Mouse (Mus musculus) left cerebral cortex, adult 9 months (tissue): Measurements from ENCODE around the gene B3galnt1.
"Not testable (repeated sequence)": the region's sequence is repeated elsewhere in the genome, so short reads cannot be mapped to it uniquely, and the experiment has no call there.

Experiments
- DNase-seq, 2 experiments: peaks; one replicate each; pipeline ENCODE4 v3.0.0; 2022; ENCODE audit warnings: low spot score in 2 of 2

The B3galnt1 gene

DNA sequence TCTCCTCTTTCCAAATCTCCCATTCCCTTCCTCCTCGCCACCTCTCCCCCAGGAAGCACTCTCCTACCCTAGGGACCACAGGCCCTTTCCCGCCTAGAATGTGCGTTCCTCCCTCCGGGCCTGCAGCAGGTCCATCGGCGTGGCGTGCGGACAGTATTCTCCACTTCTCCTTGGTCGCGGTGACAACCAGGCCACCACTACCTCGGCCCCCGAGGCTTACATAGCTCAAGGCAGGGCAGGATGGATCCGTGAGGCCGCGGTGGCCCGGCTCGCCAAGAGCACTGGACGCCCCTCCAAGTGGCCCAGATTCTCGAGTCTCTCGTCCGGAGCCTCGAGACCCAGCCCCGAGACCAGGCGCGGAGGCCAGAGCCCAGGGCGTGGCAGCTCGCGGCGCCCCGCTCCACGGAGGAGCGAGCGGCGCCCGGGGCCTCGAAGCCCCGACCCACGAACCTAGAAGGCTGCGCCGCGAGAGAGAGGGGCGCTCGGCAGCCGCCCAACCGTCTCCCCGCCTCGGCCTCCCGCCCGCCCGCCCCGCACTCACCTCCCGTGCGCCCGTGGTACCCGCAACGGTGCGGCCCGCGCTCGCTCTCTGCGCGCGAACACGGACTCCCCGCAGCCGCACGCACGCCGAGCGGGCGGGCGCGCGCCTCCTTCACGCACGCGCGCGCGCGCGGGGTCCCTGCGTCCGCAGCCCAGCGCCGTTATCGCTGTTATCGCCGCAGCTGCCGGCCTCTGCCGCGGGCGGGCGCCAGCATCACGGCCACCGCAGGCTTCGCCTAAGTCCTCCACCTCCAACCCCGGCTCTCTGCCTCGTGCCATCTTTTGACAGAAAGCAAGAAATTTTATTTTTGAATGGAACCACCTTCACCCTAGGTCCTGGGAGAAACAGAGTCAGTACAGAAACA lies at the start of gene B3galnt1:
Gene B3galnt1, minus strand, starts transcription at position 700 of the 905 bp plus-strand sequence.
- DNase-seq, result peak in 1 of 2 experiments; percentile 64

DNA sequence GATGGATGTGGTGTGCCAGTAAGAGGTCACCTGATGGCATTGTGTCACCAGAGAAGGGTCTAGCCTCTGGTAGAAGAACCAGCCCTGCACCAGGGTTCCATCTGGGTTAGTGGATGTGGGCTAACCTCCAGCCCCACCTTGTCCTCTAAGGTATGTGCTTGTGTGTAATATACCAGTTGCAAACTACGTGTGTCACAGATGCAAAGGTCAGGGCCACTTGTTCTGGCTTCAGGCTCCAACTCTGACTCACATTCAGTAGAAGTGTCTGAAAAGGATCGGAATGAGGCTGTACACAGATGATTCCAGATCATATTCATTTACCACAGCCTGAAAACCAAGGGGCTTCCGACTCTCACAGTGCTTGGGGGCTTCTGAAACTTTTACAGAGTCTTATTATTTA lies 35.8 kb upstream of the B3galnt1 start:
- no peak for DNase-seq

DNA sequence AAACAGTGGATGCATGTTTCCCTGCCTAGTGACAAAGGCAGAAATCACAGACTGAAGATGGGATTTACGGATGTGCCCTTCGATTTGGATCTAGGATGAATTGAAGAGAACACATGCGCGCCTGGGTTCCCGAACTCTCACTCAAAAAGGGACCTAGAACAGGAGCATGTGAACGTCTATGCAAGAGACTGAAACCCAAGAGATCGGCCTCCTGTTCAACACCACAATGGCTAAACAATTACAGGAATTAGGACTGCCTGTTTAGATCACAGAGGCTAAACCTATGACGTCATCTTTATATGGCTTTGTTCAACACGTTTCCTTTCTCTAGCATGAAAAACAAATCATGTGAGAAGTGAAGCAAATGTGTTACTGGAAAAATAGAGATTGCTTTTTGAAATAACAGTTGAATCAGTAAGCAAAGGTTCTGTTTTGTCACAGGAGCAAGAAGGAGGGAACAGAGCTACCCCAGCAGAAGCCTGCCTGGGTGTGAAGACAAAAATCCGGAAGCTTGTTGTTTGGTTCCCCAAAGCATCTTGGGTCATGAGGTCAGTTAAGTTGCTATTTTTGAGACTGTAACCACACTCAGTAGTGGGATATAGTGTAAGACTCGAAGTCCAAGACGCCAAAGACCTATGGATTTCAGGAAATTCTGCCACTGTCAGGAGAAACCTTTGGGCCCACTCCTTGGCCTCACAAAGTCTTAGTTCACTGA lies 35.1 kb upstream of the B3galnt1 start:
- DNase-seq, result no peak

DNA sequence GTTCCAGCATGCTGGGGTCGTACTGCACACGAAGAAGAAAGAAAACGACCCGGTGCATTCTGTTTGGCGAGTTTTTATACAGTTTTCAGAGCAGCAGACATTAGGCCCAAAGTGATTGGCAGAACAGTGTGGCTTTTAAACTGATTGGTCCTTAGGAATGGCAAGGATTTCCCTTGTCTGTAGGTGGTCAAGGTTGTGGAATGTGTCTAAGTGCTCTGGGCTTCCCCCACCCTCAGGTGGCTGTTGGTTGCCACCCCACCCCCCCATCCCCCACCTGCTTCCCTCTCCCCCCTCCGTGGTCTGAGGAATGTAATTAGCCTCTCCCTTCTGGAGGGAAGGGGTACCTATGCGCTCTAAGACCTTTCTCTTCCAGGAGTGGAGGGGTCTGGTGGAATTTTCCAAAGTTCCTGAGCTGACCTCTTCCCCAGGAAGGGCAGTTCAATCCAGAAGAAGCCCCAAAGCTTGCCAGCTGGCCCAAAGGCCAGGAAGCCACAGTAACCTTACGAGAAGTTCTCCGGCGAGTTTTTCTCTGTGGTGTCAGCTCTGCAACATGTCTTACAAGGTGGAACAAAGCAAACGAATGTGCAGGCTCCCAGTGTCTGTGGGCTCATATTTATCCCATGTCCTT lies 28.3 kb upstream of the B3galnt1 start:
- no peak for DNase-seq

DNA sequence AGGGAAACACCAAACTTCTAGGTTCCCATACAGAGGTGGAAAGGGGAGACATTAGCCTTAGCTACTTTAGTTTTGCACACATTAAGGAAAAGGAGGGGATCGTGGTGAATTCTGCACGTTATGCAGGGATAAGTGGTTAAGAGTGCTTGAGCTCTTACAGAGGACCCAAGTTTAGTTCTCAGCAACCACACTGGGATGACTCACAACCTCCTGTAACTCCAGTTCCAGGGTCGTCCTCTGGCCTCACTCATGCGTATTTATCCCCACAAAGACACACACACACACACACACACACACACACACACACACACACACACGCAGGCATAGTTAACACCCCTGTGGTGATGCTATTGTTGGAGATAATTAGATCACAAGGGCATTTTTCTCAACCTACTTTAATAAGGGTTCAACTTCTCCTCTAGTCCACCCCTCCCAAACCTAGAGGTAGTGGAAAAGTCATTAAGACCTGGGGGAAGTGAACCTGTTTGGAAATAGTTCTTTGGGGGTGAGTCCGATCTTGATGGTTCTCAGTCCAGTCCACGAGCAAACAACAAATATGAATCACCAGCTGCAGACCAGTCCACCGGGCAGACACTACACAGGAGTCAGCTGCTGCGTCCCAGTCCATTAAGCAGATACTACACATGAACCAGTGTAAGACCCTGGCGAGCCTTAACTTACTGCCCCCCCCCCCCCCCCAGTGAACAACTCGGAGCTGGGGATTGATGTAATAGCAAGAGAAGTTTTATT lies 27.6 kb upstream of the B3galnt1 start:
- no peak for DNase-seq

DNA sequence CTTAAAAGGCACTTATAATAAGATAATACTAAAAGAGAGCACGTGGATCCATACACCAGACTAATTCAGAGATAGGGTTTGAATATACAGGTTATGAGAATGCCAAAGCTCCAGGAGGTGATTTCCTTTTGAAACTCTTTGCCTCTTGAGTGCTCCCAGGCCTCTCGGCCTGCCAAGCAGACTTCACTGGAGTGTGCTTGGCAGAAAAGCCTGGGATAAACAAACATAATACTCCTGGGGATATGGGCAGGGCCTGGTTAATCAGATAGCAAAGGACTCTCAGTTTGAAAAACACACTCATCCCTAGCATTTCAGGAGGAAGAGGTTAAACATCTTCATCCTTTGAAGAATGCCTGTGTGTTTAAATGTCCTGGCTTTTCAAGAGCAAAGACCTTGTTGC lies 25.4 kb upstream of the B3galnt1 start:
- no peak for DNase-seq

DNA sequence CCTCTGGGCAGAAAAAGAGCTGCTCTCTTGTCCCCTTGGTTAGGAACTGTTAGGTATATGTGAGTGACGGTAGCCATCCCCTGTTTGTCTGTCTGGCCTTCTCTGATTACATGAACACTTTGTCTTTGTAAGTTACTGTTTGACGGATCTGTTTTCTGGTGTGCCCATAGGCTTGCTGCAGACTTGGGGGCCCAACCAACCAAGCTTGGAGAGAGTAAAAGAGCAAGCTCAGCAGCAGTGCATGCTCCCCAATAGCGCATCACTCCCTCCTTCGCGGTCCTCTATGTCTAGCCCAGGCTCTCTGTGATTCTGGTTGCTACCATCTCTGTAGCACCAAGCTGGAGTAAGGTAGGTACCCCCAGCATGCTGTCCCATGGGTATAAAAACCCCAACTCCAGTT lies 9.1 kb upstream of the B3galnt1 start:
- no peak for DNase-seq

DNA sequence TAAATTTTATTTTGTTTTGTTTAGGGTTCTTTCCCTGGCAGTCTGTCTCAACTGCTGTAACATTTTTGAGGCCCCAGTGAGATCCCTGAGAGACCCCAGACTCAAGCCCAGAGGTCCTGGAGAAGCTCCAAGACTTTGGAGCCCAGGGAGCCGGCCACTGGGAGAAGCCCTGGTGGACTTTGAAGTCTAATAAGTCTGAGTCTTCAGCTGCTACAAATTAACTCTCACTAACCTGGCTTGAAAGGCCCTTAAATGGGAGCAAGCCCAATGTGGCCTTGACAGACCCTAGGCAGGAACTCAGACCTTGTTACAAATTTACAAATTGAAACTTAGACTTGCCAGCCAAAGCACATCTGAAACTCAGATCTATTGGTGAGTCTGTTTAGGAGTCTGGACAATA lies 8.7 kb upstream of the B3galnt1 start:
- no peak for DNase-seq

DNA sequence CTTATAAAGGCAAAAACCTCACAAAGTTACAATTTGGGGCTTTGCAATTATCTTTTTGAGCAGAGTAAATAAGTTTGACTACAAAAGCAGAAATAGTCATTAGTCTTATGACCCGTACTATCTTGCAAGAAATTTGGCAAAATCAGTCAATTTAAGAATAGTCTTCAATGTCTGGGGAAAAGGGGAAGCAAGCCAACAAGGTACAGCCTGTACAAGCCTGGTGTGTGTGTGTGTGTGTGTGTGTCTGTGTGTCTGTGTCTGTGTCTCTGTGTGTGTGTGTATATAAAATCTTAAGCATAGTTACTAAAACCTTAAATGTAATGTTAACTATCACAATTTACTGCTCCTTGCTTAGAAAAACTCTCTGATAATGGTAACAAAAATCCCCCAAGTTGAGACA lies 8.2 kb upstream of the B3galnt1 start:
- DNase-seq, result no peak

DNA sequence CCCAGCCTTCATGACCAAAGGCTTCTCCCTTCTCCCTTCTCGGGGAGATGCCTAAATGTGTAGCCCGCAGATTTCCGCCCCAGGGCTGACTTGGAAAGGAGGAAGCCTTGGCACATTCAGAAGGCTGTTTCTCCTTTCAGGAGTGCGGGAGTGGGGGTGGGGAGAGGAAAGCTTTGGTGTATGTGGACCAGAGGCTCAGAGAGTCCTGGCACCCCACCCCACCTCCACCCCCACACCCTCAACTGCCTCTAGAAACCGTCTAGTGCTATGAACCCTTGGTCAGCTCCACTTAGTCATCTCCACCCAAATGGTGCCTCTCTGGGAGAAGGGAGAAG lies 373 bp upstream of the B3galnt1 start:
- no peak for DNase-seq

DNA sequence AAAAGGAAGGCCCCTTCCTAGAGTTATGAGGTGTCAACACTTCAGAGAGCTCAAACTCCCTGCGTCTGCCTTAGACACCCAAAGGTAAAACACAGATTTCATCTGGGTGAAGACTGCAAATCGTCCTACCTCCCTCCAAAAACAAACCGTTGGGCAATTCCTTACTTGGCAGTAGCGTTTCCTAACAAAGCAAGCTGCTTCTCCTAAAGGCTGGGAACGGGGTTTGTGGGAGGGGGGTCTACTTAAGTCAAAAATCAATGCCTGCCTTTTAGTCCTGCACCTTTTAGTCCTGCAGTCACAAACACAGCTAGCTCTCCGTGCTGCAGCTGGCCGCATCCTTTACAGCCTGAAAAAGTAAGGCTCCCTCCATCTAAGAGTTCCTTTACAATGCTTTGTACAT lies 944 bp downstream of the B3galnt1 start:
- DNase-seq, result no peak

DNA sequence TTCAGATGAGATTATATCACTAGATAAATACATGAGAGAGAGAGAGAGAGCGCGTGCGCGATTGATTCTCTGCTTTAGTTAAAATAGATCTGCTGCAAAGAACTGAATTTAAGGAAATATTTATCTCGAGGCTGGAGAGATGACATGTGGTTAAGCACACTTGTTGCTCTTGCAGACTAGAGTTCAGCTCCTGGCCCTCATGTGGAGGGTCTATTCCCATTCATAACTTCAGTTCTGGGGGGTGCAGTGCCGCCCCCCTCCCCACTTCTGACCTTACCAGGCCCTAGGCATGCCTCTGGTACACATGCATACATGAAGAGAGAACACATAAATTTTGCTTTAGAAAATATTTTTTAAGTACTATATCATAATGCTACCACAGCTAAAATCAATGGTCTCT lies 1.5 kb downstream of the B3galnt1 start:
- no peak for DNase-seq

DNA sequence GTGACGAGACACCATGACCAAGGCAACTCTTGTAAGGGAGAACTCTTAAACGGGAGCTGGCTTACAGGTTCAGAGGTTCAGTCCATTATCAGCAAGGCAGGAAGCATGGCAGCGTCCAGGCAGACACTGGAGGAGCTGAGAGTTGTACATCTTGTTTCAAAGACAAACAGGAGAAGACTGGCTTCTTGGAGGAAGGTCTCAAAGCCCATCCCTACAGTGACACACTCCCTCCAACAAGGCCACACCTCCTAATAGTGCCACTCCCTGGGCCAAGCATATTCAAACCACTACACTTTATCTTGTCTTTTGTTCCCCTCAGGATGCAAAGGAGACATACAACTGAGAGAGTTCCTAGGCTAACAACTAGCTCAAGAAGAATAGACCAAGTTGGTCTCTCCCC lies 2.6 kb downstream of the B3galnt1 start:
- DNase-seq, result no peak

DNA sequence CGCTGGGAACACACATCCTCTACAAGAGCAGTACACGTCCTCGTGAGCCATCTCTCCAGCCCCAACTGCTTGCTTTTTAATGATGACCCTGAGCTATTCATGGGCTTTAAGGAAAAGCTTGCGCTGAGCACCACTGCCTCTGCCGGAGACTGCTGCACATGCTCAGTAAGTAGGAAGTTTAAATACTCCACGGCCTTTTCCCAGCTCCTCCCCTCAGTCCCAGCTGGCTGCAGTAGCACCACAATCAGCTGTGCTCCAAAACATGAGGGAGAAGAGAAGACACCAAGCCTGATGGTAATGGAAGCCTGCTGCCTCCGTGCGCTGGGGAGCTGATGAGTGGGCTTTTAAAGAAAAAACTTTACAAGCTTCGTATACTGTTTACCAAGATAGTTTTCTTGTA lies 4.7 kb downstream of the B3galnt1 start:
- no peak for DNase-seq

DNA sequence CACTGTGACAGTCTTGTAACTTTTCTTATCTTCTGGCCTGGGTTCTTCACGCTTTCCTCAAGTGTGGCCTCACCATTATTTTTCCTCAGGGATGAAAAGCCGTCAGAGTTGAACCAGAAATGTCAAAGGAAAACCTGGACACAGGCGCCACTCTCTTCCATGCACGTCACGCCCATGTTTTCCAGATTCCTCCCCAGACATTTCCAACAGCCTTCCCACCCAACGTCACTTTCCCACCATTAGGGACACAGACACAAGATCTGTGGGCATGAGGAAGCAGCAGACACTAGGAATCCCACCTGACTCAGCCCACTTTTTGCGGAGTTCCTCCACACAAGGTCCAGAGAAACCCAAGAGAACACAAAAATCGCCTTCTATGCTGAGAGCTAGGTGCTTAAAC lies 5.3 kb downstream of the B3galnt1 start:
- DNase-seq, result no peak

DNA sequence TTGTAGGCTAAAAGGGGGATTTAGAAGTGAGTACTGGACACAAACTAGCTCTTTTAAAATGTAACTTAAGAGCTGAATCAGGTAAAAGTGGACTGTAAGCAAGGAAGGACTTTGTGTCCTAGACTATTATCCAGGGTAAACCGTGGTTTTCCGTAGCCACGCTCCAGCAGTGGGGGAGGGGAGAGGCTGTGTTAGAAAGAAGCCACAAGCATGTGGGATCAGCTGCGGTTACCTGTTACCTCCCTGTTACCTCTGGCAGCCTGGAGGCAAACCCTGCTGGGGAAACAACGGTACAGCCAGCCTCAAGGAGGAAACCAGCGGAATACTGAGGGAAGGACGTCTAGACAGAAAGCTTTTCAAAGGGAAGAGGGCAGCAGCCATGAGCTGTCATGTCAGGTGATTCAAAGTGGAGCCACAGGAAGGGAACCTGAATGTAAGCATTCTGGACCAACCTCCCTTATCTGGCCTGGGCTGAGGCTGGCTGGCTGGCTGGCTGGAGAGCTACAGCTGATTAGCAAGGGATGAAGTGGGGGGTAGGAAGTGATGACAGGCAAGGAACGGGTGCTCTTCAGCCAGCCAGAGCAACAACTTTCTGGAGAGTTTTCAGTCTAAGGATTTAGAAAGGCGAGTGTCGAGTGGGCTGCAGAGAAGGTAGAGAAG lies 10.5 kb downstream of the B3galnt1 start:
- no peak for DNase-seq

DNA sequence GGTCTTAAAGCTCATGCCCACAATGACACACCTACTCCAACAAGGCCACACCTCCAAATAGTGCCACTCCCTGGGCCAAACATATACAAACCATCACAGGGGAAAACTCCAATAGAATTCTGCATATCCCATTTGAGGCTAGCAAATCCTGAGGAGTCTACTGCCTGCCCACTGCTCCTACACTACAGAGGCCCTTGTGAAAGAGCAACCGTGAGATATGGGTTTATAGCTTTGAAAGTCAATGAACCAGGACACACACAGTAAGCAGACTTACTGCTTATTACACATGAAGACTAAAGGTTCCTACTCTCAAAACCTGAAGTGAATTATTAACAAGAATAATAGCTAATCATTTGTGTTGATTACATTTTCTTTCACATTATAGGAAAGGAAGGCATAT lies 15.0 kb downstream of the B3galnt1 start:
- no peak for DNase-seq

DNA sequence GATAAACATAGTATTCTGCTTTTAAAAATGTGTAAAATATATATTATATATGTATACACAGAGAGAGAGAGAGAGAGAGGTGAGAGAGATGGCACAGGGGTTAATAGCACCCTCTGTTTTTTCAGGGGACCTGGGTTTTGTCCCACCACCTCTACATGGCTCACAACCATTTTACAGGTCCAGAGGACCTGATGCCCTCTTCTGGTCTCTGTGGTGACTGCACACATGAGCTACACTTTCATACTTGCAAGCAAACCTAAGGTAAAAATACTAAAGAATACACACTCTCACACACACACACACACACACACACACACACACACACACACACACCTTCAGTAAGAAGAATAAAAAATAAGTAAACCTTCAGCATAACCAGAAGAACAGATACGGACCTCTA lies 20.0 kb downstream of the B3galnt1 start:
- DNase-seq, result no peak

DNA sequence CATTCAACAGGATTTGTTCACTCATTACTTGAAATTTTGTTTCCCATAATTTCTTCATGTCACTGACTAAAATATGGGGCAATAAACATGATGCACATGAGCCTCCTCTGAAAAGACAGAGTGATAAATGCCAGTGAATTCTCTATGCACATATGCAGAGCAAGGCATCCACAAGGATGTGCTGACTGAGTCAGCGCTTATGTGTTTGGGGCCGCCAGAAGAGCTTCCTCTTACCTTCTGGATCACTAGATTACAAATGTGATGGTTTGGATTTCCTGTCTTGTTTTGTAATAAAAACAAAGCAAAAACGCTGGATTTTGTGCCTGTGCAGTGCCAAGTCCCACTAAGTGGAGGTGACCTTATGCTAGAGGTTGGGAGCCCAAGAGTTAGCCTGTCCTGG lies 22.0 kb downstream of the B3galnt1 start:
- no peak for DNase-seq

DNA sequence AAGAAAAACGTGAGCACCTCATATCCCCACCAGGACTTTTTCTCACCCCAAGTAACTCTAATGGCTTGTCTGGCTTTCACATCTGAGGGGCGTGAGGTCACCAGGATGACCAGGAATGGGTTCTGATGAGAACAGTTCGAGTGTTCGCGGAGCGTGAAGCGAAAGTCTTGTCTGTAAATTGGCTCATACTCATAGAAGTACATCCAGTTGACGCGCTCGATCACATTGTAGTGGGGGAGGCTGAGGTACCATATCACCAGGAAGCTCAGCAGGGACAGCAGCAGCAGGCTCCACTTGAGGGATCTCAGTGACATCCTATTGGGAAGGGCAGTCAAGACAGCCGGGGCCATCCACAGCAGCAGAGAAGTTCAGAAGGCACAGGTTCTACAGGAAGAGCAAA lies 23.2 kb downstream of the B3galnt1 start:
- DNase-seq, result no peak

DNA sequence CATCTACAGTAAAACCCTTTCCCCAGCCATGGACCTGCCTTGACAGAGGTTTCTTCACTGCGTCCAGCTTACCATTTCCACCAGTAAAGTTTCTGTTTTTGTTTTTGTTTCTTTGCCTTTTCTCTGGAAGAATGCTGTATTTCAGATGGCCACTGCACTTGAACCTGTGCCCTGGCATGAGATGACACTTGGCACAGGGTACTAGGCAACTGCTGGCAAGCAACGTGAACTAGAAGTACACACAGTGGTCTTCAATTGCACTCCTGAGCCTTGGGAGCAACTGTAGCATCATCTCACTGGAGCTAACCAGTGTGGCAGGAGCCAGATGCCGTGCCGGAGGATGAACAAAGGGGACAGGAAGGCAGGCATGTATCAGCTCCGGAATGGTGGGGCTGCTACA lies 26.2 kb downstream of the B3galnt1 start:
- DNase-seq, result no peak

DNA sequence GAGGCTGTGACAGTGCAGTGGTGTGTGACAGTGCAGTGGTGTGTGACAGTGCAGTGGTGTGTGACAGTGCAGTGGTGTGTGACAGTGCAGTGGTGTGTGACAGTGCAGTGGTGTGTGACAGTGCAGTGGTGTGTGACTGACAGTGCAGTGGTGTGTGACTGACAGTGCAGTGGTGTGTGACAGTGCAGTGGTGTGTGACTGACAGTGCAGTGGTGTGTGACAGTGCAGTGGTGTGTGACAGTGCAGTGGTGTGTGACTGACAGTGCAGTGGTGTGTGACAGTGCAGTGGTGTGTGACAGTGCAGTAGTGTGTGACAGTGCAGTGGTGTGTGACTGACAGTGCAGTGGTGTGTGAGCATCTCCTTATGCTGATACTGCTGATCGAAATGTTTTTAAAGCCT lies 33.2 kb downstream of the B3galnt1 start:
- not testable (repeated sequence) for DNase-seq
